Mouse (Mus musculus): ENCODE measurements at regions not wholly inside any gene's neighbourhood (a gene's known extent, or its start where the extent isn't known, plus 50 kb on each side); places are given as distances from the start of the nearest gene placed in this dataset.

DNA sequence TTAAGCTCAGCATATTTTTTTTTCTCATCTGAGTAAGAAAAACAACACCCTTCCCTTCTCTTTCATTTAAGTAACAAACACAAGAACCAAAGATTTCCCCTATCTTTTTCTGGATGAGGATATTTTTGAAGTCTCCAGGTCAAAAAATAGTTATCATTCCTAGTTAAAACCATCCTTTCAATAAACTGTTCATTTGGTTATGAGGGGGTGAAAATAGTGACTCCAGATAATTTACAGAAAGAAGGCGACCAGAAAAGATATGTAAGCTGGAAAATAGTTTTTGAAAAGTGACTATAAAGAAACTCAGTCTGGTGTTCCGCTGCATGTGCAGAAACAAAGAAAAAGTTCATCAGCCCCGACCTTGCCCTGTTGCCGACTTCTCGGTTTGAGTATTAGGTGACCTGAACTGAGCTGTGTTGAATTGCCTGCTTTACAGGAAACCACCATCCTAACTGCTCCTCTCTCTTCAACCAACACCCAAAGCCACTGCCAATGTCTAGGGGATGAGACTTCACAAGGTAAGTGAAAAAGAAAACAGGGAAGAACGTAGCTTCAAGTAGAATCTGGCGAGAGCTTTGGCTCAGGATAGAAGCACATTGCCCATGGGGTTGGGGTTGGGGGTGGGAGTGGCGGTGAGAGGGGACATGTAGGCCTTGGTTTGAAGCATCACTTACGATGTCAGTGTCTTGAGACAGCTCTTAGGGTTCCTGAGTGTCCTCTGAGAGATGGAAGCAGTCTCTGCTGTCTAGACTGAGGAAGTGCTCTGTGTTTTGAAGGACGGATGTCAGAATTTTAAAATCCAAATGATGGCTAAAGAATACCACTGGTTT, 104.6 kb downstream of the Ube2e3 start:
- Histone ChIP-seq H3K9me3 (no peaks in the 10 kb centered on the region), H3K4me3 (no peak overlapping the region), H3K36me3 (no peaks in the 10 kb centered on the region), H3K27ac (replicated peaks) (no peak overlapping the region), H3K27me3 (replicated peaks) (no peaks in the 10 kb centered on the region), H3K4me2 (no peak overlapping the region), H3K4me1 (no peaks in the 10 kb centered on the region), H3K9ac (no peak overlapping the region)
- WGBS: 72% methylated on average over 10 of the region's 10 CpGs
- ATAC-seq (ENCODE audit: extremely low read depth, insufficient number of reproducible peaks, low FRiP score, low TSS enrichment): no peak

DNA sequence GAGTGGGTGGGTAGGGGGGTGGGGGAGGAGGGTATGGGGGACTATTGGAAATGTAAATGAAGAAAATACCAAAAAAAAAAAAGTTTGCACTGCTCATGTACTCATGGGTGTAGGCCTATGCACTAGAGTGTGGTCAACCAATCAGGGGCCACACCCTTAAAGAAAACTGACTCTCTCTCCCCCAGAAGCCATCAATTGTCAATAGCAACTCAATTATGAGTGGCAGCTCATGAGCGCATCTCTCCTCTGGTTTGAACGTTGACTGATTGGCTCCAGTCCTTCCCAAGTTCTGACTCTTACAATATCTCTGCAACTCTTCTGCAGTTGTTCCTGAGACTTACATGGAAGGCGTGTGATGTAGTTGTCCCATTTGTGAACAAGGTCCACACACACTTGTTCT, 105.9 kb downstream of the Ube2e3 start:
- Histone ChIP-seq H3K9ac (no peak overlapping the region), H3K27me3 (replicated peaks) (no peaks in the 10 kb centered on the region), H3K4me1 (0 out of 2 replicates have a peak, but pooled peaks cover 5% of the 10 kb centered on the region), H3K4me3 (no peak overlapping the region), H3K9me3 (no peaks in the 10 kb centered on the region), H3K36me3 (no peaks in the 10 kb centered on the region), H3K4me2 (no peak overlapping the region), H3K27ac (replicated peaks) (no peak overlapping the region)
- ATAC-seq (ENCODE audit: extremely low read depth, insufficient number of reproducible peaks, low FRiP score, low TSS enrichment): no peak
- WGBS: 89% methylated on average over 3 of the region's 3 CpGs

DNA sequence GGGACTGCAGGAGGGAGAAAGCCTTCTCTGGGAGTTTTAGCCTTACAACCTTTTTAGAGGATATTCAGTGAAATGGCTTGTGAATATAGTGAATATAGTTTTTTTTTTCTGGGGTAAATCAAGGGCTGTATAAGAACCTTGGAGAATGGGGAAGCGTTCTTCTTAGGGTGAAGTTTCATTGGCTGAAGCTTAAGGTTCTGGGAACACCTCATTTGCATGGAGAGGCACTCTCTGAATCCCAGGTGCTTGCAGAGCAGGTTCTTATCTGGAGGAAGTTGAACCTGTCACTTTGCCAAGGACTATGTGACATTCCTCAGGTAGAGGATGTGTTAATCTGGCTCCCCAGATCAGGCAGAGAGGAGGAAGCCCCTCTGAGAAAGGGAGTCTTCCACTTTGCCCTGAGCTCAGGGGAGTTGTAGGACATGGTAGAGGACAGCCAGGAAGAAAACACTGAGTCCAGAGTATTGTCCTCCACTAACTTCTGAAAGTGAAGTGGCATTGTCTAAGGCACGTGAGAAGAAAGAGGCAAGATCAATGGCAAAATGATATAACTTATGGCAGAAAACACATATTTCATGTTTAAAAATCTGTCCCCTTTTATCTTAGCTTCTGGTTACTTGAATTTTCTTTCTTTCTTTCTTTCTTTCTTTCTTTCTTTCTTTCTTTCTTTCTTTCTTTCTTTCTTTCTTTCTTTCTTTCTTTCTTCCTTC, 106.9 kb downstream of the Ube2e3 start:
- ATAC-seq (ENCODE audit: extremely low read depth, insufficient number of reproducible peaks, low FRiP score, low TSS enrichment): no peak
- Histone ChIP-seq H3K27ac (replicated peaks) (no peak overlapping the region), H3K36me3 (no peaks in the 10 kb centered on the region), H3K27me3 (replicated peaks) (no peaks in the 10 kb centered on the region), H3K4me3 (no peak overlapping the region), H3K9me3 (no peaks in the 10 kb centered on the region), H3K4me2 (no peak overlapping the region), H3K4me1 (0 out of 2 replicates have a peak, but pooled peaks cover 5% of the 10 kb centered on the region), H3K9ac (no peak overlapping the region)
- WGBS: 62% methylated on average over 2 of the region's 2 CpGs

DNA sequence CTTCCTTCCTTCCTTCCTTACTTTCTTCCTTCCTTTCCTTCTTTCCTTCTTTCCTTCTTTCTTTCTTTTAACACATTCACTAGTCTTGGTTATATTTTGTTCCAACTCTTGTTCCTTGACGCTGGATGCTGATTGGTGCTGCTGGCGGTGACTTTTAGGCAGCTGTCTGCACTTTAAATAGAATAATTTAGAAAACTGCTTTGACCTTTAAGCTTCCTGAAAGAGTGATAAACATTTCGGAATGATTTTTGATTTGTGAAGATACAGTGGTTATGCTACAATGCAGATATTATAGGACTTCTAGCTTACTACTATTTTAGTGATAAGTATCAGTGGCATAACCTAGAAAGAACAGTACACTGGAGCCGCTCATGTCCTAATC, 107.5 kb downstream of the Ube2e3 start:
- Histone ChIP-seq H3K36me3 (no peaks in the 10 kb centered on the region), H3K27me3 (replicated peaks) (no peaks in the 10 kb centered on the region), H3K9ac (no peak overlapping the region), H3K27ac (replicated peaks) (no peak overlapping the region), H3K9me3 (no peaks in the 10 kb centered on the region), H3K4me1 (0 out of 2 replicates have a peak, but pooled peaks cover 5% of the 10 kb centered on the region), H3K4me2 (no peak overlapping the region), H3K4me3 (no peak overlapping the region)
- no peak for ATAC-seq (ENCODE audit: extremely low read depth, insufficient number of reproducible peaks, low FRiP score, low TSS enrichment)
- 73% methylated on average over 4 of the region's 4 CpGs for WGBS

DNA sequence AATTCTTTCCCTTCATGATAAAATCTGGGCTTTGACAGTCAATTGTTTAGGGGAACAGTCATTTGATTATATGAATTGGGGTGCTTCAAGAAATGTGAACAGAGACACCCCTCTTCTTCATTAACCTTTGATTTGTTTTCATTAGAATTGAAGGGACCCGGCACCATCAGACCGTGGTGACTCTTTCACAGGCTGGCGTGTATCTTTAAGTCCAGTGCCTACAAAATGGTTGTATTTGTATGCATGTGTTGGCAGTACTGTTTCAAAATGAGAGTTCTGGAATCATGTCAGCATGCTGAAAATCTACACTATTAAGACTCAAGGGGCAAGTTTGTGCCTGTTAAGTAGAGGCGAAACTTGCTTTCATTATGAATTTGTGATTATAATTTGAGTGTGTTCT, 108.2 kb downstream of the Ube2e3 start:
- no peaks in the 10 kb centered on the region for H3K27me3 ChIP-seq (replicated peaks)
- H3K36me3 ChIP-seq: no peaks in the 10 kb centered on the region
- no peak overlapping the region for H3K4me3 ChIP-seq
- H3K4me1 ChIP-seq: peaks cover 10% of the 10 kb centered on the region; the same call in 1 of the 2 replicates
- ATAC-seq (ENCODE audit: extremely low read depth, insufficient number of reproducible peaks, low FRiP score, low TSS enrichment): no peak
- H3K27ac ChIP-seq (replicated peaks): no peak overlapping the region
- H3K9me3 ChIP-seq: no peaks in the 10 kb centered on the region
- H3K4me2 ChIP-seq: no peak overlapping the region
- WGBS: 87% methylated on average over 4 of the region's 4 CpGs
- H3K9ac ChIP-seq: no peak overlapping the region

DNA sequence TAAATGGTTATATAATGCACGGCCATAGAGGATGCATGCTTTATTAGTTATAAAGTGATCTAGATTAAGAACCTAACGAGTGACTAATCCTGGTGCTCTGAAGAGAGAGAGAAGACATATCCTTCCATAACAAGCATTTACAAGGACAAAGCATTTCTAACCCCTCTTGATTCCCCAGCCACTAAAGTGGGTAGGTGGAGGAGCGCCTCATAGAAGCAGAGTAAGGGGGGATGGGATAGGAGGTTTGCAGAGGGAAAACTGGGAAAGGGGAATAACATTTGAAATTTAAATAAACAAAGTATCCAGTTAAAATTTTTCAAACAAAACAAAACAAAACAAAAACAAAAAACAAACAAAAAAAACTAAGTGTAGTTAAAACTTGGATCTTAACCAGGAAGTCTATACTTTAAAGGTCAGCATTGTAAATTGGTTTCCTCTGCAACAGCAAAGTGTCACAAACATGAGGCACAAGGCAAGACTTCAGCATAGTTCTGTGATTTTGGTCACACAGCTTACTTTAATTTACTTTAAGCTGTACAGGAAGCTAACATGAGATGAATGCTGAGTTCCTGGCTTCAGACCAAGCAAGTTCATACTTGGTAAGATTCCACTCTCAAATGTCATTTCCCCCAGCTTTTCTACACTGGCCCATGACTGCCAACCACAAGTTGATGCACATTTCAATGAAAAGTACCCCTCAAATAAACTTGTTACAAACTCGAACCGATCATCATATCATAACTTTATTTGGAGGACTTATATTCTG, 109.9 kb downstream of the Ube2e3 start:
- H3K4me2 ChIP-seq: no peak overlapping the region
- H3K9ac ChIP-seq: no peak overlapping the region
- no peak for ATAC-seq (ENCODE audit: extremely low read depth, insufficient number of reproducible peaks, low FRiP score, low TSS enrichment)
- H3K27ac ChIP-seq (replicated peaks): no peak overlapping the region
- H3K36me3 ChIP-seq: no peaks in the 10 kb centered on the region
- no peaks in the 10 kb centered on the region for H3K27me3 ChIP-seq (replicated peaks)
- H3K9me3 ChIP-seq: no peaks in the 10 kb centered on the region
- 72% methylated on average over 5 of the region's 5 CpGs for WGBS
- peaks cover 12% of the 10 kb centered on the region; the same call in 1 of the 2 replicates for H3K4me1 ChIP-seq
- no peak overlapping the region for H3K4me3 ChIP-seq

DNA sequence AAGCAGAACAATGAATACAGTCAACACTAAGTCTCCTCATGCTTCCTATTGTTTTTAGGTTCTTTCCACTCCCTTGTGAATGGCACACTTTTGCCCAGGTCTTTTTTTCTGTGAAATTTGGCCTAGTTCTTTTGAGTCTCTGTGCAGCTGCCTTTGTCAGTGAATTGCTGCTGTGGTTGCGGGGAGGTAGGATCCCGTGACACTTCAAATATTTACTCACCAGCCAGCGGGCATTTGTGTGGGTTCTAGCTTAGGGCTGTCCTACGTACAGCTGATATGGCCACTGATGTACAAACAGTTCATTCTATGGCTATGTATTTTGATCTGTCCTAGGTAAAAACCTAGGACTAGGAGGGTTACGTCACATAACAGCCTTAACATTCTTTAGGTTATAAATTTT, 112.1 kb downstream of the Ube2e3 start:
- Histone ChIP-seq H3K9ac (no peak overlapping the region), H3K27ac (replicated peaks) (no peak overlapping the region), H3K4me3 (no peak overlapping the region), H3K9me3 (no peaks in the 10 kb centered on the region), H3K4me2 (no peak overlapping the region), H3K4me1 (peaks cover 12% of the 10 kb centered on the region; the same call in 1 of the 2 replicates), H3K36me3 (no peaks in the 10 kb centered on the region), H3K27me3 (replicated peaks) (no peaks in the 10 kb centered on the region)
- ATAC-seq (ENCODE audit: extremely low read depth, insufficient number of reproducible peaks, low FRiP score, low TSS enrichment): no peak
- WGBS: 80% methylated on average over 5 of the region's 5 CpGs

DNA sequence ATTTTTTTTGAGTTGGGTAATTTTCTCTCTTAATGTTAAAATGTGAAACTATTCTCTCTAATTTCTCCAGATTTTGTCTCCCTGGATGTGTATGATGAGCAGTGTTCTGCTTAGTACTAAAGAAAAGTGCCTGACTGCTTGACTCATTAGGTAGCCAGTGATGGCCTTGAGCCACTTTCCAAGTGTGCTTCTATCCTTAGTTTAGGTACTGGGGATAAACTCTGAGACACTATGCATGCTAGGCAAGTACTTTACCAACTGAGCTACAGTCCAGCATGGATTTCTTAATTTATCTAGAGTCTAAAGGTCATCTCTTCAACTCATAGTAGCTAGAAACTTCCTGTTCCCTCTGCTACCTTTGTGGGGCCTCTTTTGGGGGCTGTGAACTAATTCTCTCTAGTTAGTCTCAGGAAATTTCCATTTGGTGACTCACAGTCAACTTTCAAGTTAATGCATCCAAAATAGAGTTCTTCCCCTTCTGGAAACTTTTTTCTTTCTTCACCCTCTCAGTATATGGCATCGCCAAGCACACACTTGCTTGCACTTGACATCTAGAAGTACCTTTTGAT, 112.8 kb downstream of the Ube2e3 start:
- Histone ChIP-seq H3K27ac (replicated peaks) (no peak overlapping the region), H3K36me3 (no peaks in the 10 kb centered on the region), H3K27me3 (replicated peaks) (no peaks in the 10 kb centered on the region), H3K4me3 (no peak overlapping the region), H3K4me1 (peaks cover 12% of the 10 kb centered on the region; the same call in 1 of the 2 replicates), H3K9ac (no peak overlapping the region), H3K4me2 (no peak overlapping the region), H3K9me3 (no peaks in the 10 kb centered on the region)
- ATAC-seq (ENCODE audit: extremely low read depth, insufficient number of reproducible peaks, low FRiP score, low TSS enrichment): no peak
- WGBS: 63% methylated on average over 1 of the region's 1 CpGs

DNA sequence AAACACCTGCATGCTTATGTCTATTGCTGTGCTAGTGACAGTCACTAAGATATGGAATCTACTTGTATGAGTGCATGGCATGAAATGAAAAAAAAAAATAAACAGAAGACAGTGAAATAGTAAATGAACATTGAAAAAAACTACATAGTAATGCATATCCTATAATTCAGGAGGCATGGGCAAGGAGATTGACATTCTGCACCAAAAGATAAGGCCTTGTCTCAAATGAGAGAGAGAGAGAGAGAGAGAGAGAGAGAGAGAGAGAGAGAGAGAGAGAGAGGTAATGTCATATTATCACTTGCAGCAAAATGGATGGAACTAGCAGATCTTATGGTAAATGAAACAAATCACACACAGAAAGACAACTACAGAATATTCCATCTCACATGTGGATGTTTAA, 115.4 kb downstream of the Ube2e3 start:
- no peaks in the 10 kb centered on the region for H3K27me3 ChIP-seq (replicated peaks)
- no peaks in the 10 kb centered on the region for H3K36me3 ChIP-seq
- ATAC-seq (ENCODE audit: extremely low read depth, insufficient number of reproducible peaks, low FRiP score, low TSS enrichment): no peak
- H3K4me2 ChIP-seq: no peak overlapping the region
- no peak overlapping the region for H3K9ac ChIP-seq
- H3K9me3 ChIP-seq: no peaks in the 10 kb centered on the region
- no peak overlapping the region for H3K4me3 ChIP-seq
- peaks cover 6% of the 10 kb centered on the region; the same call in 1 of the 2 replicates for H3K4me1 ChIP-seq
- H3K27ac ChIP-seq (replicated peaks): no peak overlapping the region

DNA sequence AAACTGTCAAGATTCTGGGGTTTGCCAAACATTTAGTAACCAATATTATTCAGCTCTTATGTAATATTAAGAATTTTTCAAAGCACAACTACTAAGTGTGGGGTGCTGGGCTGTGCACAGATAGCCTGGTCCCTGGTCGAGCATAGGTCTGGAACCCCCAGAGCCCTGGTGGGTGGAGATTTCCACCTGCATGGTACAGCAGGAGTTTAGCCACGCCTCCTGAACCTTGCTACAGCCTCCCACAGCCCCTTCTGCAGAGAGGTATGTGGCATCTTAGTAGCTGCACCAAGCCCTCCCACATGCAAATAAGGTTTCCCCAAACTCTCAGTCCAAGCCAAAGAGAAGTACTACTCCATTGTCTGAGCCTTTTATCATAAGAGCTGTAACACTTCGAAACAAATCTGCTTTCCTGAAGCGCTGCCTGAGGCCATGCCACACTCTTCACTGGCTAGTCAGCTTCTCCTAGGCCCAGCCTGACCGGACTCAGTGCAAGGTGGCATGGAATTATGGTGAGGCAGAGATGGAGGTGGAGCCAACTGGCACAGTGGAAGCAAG, 116.1 kb downstream of the Ube2e3 start:
- 46% methylated on average over 5 of the region's 5 CpGs for WGBS
- H3K4me3 ChIP-seq: no peak overlapping the region

DNA sequence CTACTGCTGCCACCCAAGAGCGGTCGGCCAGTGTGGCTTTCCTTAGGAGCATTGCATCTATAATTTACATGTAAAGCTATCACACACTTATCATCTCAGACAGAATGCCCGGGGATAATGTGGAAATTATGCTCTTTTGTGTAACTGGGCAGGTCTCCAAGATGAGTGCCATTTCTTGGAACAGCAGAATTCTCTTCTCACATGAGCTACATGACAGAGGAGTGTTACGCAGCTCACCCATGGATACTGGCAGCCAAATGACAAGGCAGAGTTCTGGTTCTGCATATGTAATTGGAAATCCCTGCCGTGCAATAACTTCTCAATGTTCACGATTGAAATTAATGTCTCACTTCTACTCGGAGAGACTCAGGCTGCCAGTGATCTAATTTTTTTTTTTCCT, 119.1 kb downstream of the Ube2e3 start:
- WGBS: 75% methylated on average over 7 of the region's 7 CpGs
- H3K36me3 ChIP-seq: no peaks in the 10 kb centered on the region
- H3K27me3 ChIP-seq (replicated peaks): no peaks in the 10 kb centered on the region
- ATAC-seq (ENCODE audit: extremely low read depth, insufficient number of reproducible peaks, low FRiP score, low TSS enrichment): no peak
- no peak overlapping the region for H3K4me2 ChIP-seq
- H3K4me3 ChIP-seq: no peak overlapping the region
- H3K27ac ChIP-seq (replicated peaks): no peak overlapping the region
- H3K9ac ChIP-seq: no peak overlapping the region
- peaks cover 9% of the 10 kb centered on the region for H3K4me1 ChIP-seq
- no peaks in the 10 kb centered on the region for H3K9me3 ChIP-seq

More for the DNA sequence above, 116.1 kb downstream of the Ube2e3 start:
- Histone ChIP-seq H3K9ac (no peak overlapping the region), H3K27me3 (replicated peaks) (no peaks in the 10 kb centered on the region), H3K9me3 (no peaks in the 10 kb centered on the region), H3K4me2 (no peak overlapping the region), H3K36me3 (no peaks in the 10 kb centered on the region), H3K4me1 (peaks cover 6% of the 10 kb centered on the region; the same call in 1 of the 2 replicates), H3K27ac (replicated peaks) (no peak overlapping the region)
- ATAC-seq (ENCODE audit: extremely low read depth, insufficient number of reproducible peaks, low FRiP score, low TSS enrichment): no peak

Measured in heart, embryonic 13.5 days (tissue).